Mouse (Mus musculus): ENCODE data around the gene Gpatch4.

- TF ChIP-seq POLR2A (IDR thresholded peaks at IDR 0.05; ENCODE audit: low read depth, low read length): no peak
- TF ChIP-seq CTCF (IDR thresholded peaks at IDR 0.05; ENCODE audit: extremely low read depth, insufficient read length, insufficient replicate concordance, low read depth, low read length): no peak
Observed at GRCm38 (mm10) chr3:88085459-88085858, 42.6 kb downstream of the Gpatch4 start.

Measured in small intestine, adult 2 months (tissue).